Mouse (Mus musculus) stomach, postnatal 0 days (tissue): ENCODE measurements around the gene Mroh9.

Experiments used
- CTCF ChIP-seq: IDR thresholded peaks from 2 replicates; pipeline ENCODE4 v1.5.1; 2016; ENCODE audit warnings: antibody characterized with exemption, low read depth, mild to moderate bottlenecking, moderate library complexity
- EP300 ChIP-seq: optimal IDR thresholded peaks from 2 replicates; pipeline ENCODE3; 2016; ENCODE audit warnings: antibody characterized with exemption

DNA sequence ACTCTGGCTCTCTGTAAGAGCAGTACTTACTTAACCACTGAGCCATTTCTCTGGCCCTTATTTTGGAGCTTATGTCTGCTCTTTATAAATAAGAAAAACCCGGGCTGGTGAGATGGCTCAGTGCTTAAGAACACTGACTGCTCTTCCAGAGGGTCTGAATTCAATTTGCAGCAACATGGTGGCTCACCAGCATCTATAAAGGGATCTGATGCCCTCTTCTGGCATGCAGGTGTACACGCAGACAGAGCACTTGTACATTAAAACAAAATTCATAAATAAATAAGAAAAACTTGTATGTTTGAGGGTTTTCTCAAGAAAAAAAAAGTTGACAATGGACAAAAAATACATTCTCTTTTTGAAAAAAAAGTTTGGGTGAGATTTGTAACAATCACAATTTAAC is 28.1 kb downstream of the Mroh9 start:
- no peak for TF ChIP-seq EP300
- peak; percentile 73 for TF ChIP-seq CTCF
